Mouse (Mus musculus) CH12.LX (cell line): Measurements from ENCODE around the gene Nacc2. TPM values are rescaled to one million over a fixed set of nuclear protein-coding genes. Genes with fewer than 3 reads are reported as not detected.

Source experiments
- DNase-seq: peaks from one replicate; pipeline ENCODE4 v3.0.0-alpha.2; 2013; ENCODE audit errors: extremely low read depth
- H3K27ac ChIP-seq: 2 replicates; pipeline ENCODE4 v1.5.1; 2012; ENCODE audit warnings: low read depth, mild to moderate bottlenecking, control low read depth, moderate library complexity; ENCODE audit not compliant: insufficient read depth
- H3K27me3 ChIP-seq: replicated peaks from 2 replicates; pipeline ENCODE3; 2012; ENCODE audit warnings: inconsistent platforms
- H3K36me3 ChIP-seq, 2 experiments: replicated peaks in 1 of 2; 2 replicates each; pipeline versions ENCODE3 to v1.6.1; 2012; ENCODE audit warnings: inconsistent platforms in 1 of 2, low read length in 1 of 2, mild to moderate bottlenecking in 1 of 2, mixed read lengths in 1 of 2, moderate library complexity in 1 of 2; ENCODE audit not compliant: control insufficient read depth in 1 of 2, insufficient read depth in 1 of 2
- H3K4me1 ChIP-seq, 2 experiments: 2 replicates each; pipeline ENCODE4 v1.6.1; 2012; ENCODE audit warnings: inconsistent platforms in 1 of 2, moderate library complexity in 1 of 2; ENCODE audit not compliant: insufficient read depth in 2 of 2, control insufficient read depth in 1 of 2
- H3K4me2 ChIP-seq: 2 replicates; pipeline ENCODE4 v1.6.1; 2012; ENCODE audit warnings: low read depth, mild to moderate bottlenecking, control low read depth; ENCODE audit not compliant: poor library complexity, insufficient read depth, severe bottlenecking
- H3K4me3 ChIP-seq, 3 experiments: fragments of 150-350 bp in 1 of 3; sonication (generic) in 1 of 3; replicated peaks in 1 of 3; 2 replicates each; pipeline versions ENCODE3 to v1.5.1; 2011 to 2012; ENCODE audit warnings: low read depth in 2 of 3, low read length in 2 of 3, mild to moderate bottlenecking in 2 of 3, moderate library complexity in 2 of 3, control low read depth in 1 of 3, improper control_type of control experiment in 1 of 3, inconsistent platforms in 1 of 3, mixed read lengths in 1 of 3; ENCODE audit not compliant: poor library complexity in 1 of 3
- H3K79me2 ChIP-seq: replicated peaks from 2 replicates; pipeline ENCODE4 v1.6.1; 2012; ENCODE audit warnings: mild to moderate bottlenecking, moderate library complexity; ENCODE audit not compliant: control insufficient read depth, poor library complexity, insufficient read depth, severe bottlenecking; ENCODE audit errors: extremely low read depth
- H3K9ac ChIP-seq: 2 replicates; pipeline ENCODE4 v1.6.1; 2012; ENCODE audit warnings: low read depth, mild to moderate bottlenecking, control low read depth, moderate library complexity; ENCODE audit not compliant: insufficient read depth
- H3K9me3 ChIP-seq: replicated peaks from 2 replicates; pipeline ENCODE3; 2012; ENCODE audit warnings: low read length, inconsistent platforms, mixed read lengths
- BHLHE40 ChIP-seq: IDR thresholded peaks from 2 replicates; pipeline ENCODE4 v1.6.1; 2011; ENCODE audit warnings: mild to moderate bottlenecking, low read depth, low read length, improper control_type of control experiment
- CHD2 ChIP-seq: IDR thresholded peaks from 2 replicates; pipeline ENCODE4 v1.6.1; 2011; ENCODE audit warnings: low read length, improper control_type of control experiment
- ELF1 ChIP-seq: IDR thresholded peaks from 2 replicates; pipeline ENCODE4 v1.6.1; 2014; ENCODE audit warnings: low read depth, mild to moderate bottlenecking, inconsistent platforms, low read length, improper control_type of control experiment
- EP300 ChIP-seq: IDR thresholded peaks from 2 replicates; pipeline ENCODE4 v1.6.1; 2011; ENCODE audit warnings: low read length, improper control_type of control experiment
- ETS1 ChIP-seq: conservative IDR thresholded peaks from 2 replicates; pipeline ENCODE4 v1.6.1; 2012; ENCODE audit warnings: low read depth, mild to moderate bottlenecking, inconsistent platforms, low read length, improper control_type of control experiment, moderate library complexity
- HCFC1 ChIP-seq: IDR thresholded peaks from 2 replicates; pipeline ENCODE4 v1.6.1; 2012; ENCODE audit warnings: low read depth, mild to moderate bottlenecking, inconsistent platforms, low read length, improper control_type of control experiment
- JUN ChIP-seq: IDR thresholded peaks from 2 replicates; pipeline ENCODE4 v1.6.1; 2011; ENCODE audit warnings: low read depth, mild to moderate bottlenecking, low read length, improper control_type of control experiment, moderate library complexity; ENCODE audit not compliant: insufficient read depth
- KAT2A ChIP-seq: IDR thresholded peaks from 2 replicates; pipeline ENCODE4 v1.6.1; 2012; ENCODE audit warnings: low read length, improper control_type of control experiment, inconsistent platforms; ENCODE audit not compliant: insufficient replicate concordance
- MAX ChIP-seq: IDR thresholded peaks from 2 replicates; pipeline ENCODE4 v1.6.1; 2011; ENCODE audit warnings: low read length, improper control_type of control experiment
- MAZ ChIP-seq: IDR thresholded peaks from 2 replicates; pipeline ENCODE4 v1.6.1; 2012; ENCODE audit warnings: low read depth, mild to moderate bottlenecking, inconsistent platforms, low read length, improper control_type of control experiment, moderate library complexity
- MEF2A ChIP-seq: IDR thresholded peaks from 2 replicates; pipeline ENCODE4 v1.6.1; 2014; ENCODE audit warnings: low read depth, mild to moderate bottlenecking, inconsistent platforms, low read length, improper control_type of control experiment, borderline replicate concordance
- MYC ChIP-seq: IDR thresholded peaks from 2 replicates; pipeline ENCODE4 v1.6.1; 2011; ENCODE audit warnings: low read depth, mild to moderate bottlenecking, improper control_type of control experiment, low read length
- NRF1 ChIP-seq: IDR thresholded peaks from 2 replicates; pipeline ENCODE4 v1.6.1; 2014; ENCODE audit warnings: low read depth, mild to moderate bottlenecking, inconsistent platforms, low read length, improper control_type of control experiment, moderate library complexity
- POLR2A ChIP-seq: IDR thresholded peaks from 2 replicates; pipeline ENCODE4 v1.6.1; 2011; ENCODE audit warnings: low read depth, mild to moderate bottlenecking, improper control_type of control experiment, low read length
- SIN3A ChIP-seq: IDR thresholded peaks from 2 replicates; pipeline ENCODE4 v1.6.1; 2012; ENCODE audit warnings: low read length, improper control_type of control experiment, inconsistent platforms
- TBP ChIP-seq: conservative IDR thresholded peaks from 2 replicates; pipeline ENCODE4 v1.6.1; 2011; ENCODE audit warnings: low read depth, low read length, improper control_type of control experiment
- UBTF ChIP-seq: IDR thresholded peaks from 2 replicates; pipeline ENCODE4 v1.6.1; 2012; ENCODE audit warnings: low read depth, mild to moderate bottlenecking, inconsistent platforms, low read length, improper control_type of control experiment, moderate library complexity
- dilution Hi-C: fragments of 300-500 bp; cut with MboI; formaldehyde crosslinking; loops from 2 replicates; pipeline ENCODE4 v1.14.3; 2020; ENCODE audit warnings: low sequenced_read_pairs; ENCODE audit not compliant: extremely low pct_unique_long_range_greater_than_20kb, extremely low pct_ligation_motif_present
- in situ Hi-C: fragments of 300-500 bp; cut with MboI; formaldehyde crosslinking; loops from 3 replicates; pipeline ENCODE4 v1.14.3; 2019; ENCODE audit warnings: low sequenced_read_pairs, low pct_ligation_motif_present, low pct_unique_long_range_greater_than_20kb, mixed read lengths
- polyA plus RNA-seq: library from polyadenylated mRNA; unstranded; fragments of >175 nt; gene quantifications from 2 replicates; pipeline ENCODE4 v1.2.1, GENCODE M21; 2012; ENCODE audit warnings: low read depth; ENCODE audit not compliant: insufficient read length
- total RNA-seq, 2 experiments: library from RNA; depleted of rRNA; stranded (reverse); fragments of 300-350 nt in 1 of 2; fragments of >200 nt in 1 of 2; gene quantifications; 2 replicates each; pipeline ENCODE4 v1.2.3; 2012 to 2014

The Nacc2 gene
- total and polyA plus RNA-seq, 3 experiments = 0.59 to 2.3 (median 1.1) TPM

GRCm38 (mm10) chr2:26062241-26062640 is 60.8 kb downstream of the Nacc2 start:
- TF ChIP-seq JUN (no peak), ELF1 (no peak), MAX (no peak), MAZ (no peak), HCFC1 (no peak), BHLHE40 (no peak), CHD2 (no peak), NRF1 (no peak), KAT2A (no peak), SIN3A (no peak), EP300 (no peak)
- DNase-seq = no peak
- in situ Hi-C loops = loop anchor here (5.0 kb wide), 1 partner anchor 60 kb away; the partner anchor contains the start of gene Nacc2
- H3K4me3 ChIP-seq = no peak overlapping the region
- dilution Hi-C loops = no loop called here
- H3K9ac ChIP-seq = no peak overlapping the region
- H3K27me3 ChIP-seq = no peaks in the 10 kb centered on the region
- no peaks in the 10 kb centered on the region for H3K79me2 ChIP-seq
- H3K4me1 ChIP-seq = peaks cover 32 to 87% of the 10 kb centered on the region in 2 experiments
- H3K27ac ChIP-seq = no peak overlapping the region
- H3K36me3 ChIP-seq = peaks cover 0 to 4% of the 10 kb centered on the region in 2 experiments
- no peaks in the 10 kb centered on the region for H3K9me3 ChIP-seq
- H3K4me2 ChIP-seq = no peak overlapping the region

GRCm38 (mm10) chr2:26061018-26061666 is 61.9 kb downstream of the Nacc2 start:
- H3K4me2 ChIP-seq = peak overlapping the region; percentile 12; the same call in 1 of the 2 replicates
- TF ChIP-seq MEF2A (peak; percentile 75; the same call in 1 of the 2 replicates), UBTF (no peak), POLR2A (peak; percentile 34; the same call in 1 of the 2 replicates), NRF1 (peak; percentile 55; the same call in 1 of the 2 replicates), ETS1 (no peak), MYC (no peak), TBP (0 out of 2 replicates have a peak, but pooled peaks have one; percentile 23), EP300 (peak; percentile 40; the same call in 1 of the 2 replicates)
- TF ChIP-seq, all 38 proteins: peak for 5
- H3K4me3 ChIP-seq = peak overlapping the region in 1 of 3 experiments; percentile 16
- dilution Hi-C loops (no loop called here), in situ Hi-C loops (loop anchor here (5.0 kb wide), 1 partner anchor 61 kb away; the partner anchor contains the start of gene Nacc2)
- H3K9me3 ChIP-seq = no peaks in the 10 kb centered on the region
- no peaks in the 10 kb centered on the region for H3K27me3 ChIP-seq
- peaks cover 0 to 4% of the 10 kb centered on the region in 2 experiments for H3K36me3 ChIP-seq
- H3K4me1 ChIP-seq = peaks cover 26 to 85% of the 10 kb centered on the region in 2 experiments
- peak; percentile 67 for DNase-seq
- no peak overlapping the region for H3K9ac ChIP-seq
- H3K27ac ChIP-seq = no peak overlapping the region
- no peaks in the 10 kb centered on the region for H3K79me2 ChIP-seq
